Mouse (Mus musculus): ENCODE measurements around the gene Tcea2. TPM values are rescaled to one million over a fixed set of nuclear protein-coding genes. Genes with fewer than 3 reads are reported as not detected.

Tcea2 gene
- polyA plus RNA-seq (2014; fragmentation: Nextera tagmentation; extraction: Ambion mirVana): 20.9 and 26.6 TPM in 2 replicates

GRCm38 (mm10) chr2:181679951-181680715 lies at the start of gene Tcea2:
Tcea2 (plus strand) TSS chr2:181680310.
- Histone ChIP-seq H3K4me1 (ENCODE audit: control insufficient read depth, insufficient read depth, low read length) (peaks cover 6% of the 10 kb centered on the region; the same call in 1 of the 2 replicates), H3K4me2 (ENCODE audit: low read depth) (peak within 1 kb of the TSS; percentile 93), H3K9ac (ENCODE audit: low read length) (peak within 1 kb of the TSS; percentile 86), H3K27me3 (ENCODE audit: control insufficient read depth, insufficient read depth, low read length) (no peaks in the 10 kb centered on the region), H3K36me3 (ENCODE audit: control insufficient read depth, insufficient read depth, low read length) (no peaks in the 10 kb centered on the region), H3K4me3 (ENCODE audit: low read depth, low read length) (peak within 1 kb of the TSS; percentile 60), H3K9me3 (ENCODE audit: control insufficient read depth, low read length) (no peaks in the 10 kb centered on the region), H3K27ac (ENCODE audit: low read depth, low read length) (no peak within 1 kb of the TSS)
- WGBS: 1% methylated on average over 47 of the region's 69 CpGs
- ATAC-seq (ENCODE audit: insufficient read depth, low FRiP score, low TSS enrichment) (peak; percentile 67), DNase-seq (ENCODE audit: low spot score) (peak; percentile 80)

DNA sequence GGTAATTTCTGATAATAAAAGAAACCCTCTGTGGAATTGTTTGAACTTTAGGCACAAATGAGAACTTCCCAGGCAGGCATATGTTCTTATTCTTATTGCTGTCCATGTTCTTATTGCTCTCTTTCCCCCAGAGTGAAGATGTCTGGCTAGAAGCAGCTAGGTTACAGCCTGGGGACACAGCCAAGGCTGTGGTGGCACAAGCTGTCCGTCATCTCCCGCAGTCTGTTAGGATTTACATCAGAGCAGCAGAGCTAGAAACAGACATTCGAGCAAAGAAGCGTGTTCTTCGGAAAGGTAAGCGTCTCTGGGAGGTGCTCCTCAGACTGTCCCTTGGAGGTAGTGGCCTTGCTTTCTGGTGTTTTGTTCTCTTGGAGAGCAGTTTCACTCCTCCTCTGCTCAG lies 47.5 kb upstream of the Tcea2 start:
- H3K36me3 ChIP-seq (ENCODE audit: control insufficient read depth, insufficient read depth, low read length): peaks cover 18% of the 10 kb centered on the region
- H3K4me2 ChIP-seq (ENCODE audit: low read depth): no peak overlapping the region
- no peaks in the 10 kb centered on the region for H3K27me3 ChIP-seq (ENCODE audit: control insufficient read depth, insufficient read depth, low read length)
- H3K4me3 ChIP-seq (ENCODE audit: low read depth, low read length): no peak overlapping the region
- no peaks in the 10 kb centered on the region for H3K4me1 ChIP-seq (ENCODE audit: control insufficient read depth, insufficient read depth, low read length)
- H3K9me3 ChIP-seq (ENCODE audit: control insufficient read depth, low read length): no peaks in the 10 kb centered on the region
- H3K27ac ChIP-seq (ENCODE audit: low read depth, low read length): no peak overlapping the region
- DNase-seq (ENCODE audit: low spot score): no peak
- no peak for ATAC-seq (ENCODE audit: insufficient read depth, low FRiP score, low TSS enrichment)
- H3K9ac ChIP-seq (ENCODE audit: low read length): no peak overlapping the region
- WGBS: 97% methylated on average over 6 of the region's 6 CpGs

DNA sequence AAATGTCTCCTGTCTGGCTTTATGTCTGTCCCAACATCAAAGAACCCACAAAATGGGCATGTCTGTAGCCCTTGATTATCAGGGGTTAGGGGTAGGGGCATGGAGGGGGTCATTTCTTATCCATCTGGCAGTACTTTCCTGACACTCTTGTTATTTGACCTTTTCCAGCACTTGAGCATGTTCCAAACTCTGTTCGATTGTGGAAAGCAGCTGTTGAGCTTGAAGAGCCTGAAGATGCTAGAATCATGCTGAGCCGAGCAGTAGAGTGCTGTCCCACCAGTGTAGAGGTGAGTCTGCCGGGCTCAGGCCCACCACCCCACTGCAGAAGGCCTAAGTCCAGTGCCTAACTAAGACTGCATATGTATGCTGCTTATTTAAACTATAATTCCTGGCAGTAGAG lies 44.2 kb upstream of the Tcea2 start:
- DNase-seq (ENCODE audit: low spot score): no peak
- no peak overlapping the region for H3K4me3 ChIP-seq (ENCODE audit: low read depth, low read length)
- H3K36me3 ChIP-seq (ENCODE audit: control insufficient read depth, insufficient read depth, low read length): peaks cover 18% of the 10 kb centered on the region
- no peaks in the 10 kb centered on the region for H3K9me3 ChIP-seq (ENCODE audit: control insufficient read depth, low read length)
- no peak overlapping the region for H3K9ac ChIP-seq (ENCODE audit: low read length)
- no peak overlapping the region for H3K4me2 ChIP-seq (ENCODE audit: low read depth)
- no peaks in the 10 kb centered on the region for H3K27me3 ChIP-seq (ENCODE audit: control insufficient read depth, insufficient read depth, low read length)
- H3K27ac ChIP-seq (ENCODE audit: low read depth, low read length): no peak overlapping the region
- no peak for ATAC-seq (ENCODE audit: insufficient read depth, low FRiP score, low TSS enrichment)
- no peaks in the 10 kb centered on the region for H3K4me1 ChIP-seq (ENCODE audit: control insufficient read depth, insufficient read depth, low read length)
- WGBS: 93% methylated on average over 3 of the region's 3 CpGs

GRCm38 (mm10) chr2:181644361-181644760 lies 35.7 kb upstream of the Tcea2 start:
- WGBS: 89% methylated on average over 2 of the region's 2 CpGs
- Histone ChIP-seq H3K4me1 (ENCODE audit: control insufficient read depth, insufficient read depth, low read length) (no peaks in the 10 kb centered on the region), H3K27ac (ENCODE audit: low read depth, low read length) (no peak overlapping the region), H3K9me3 (ENCODE audit: control insufficient read depth, low read length) (no peaks in the 10 kb centered on the region), H3K36me3 (ENCODE audit: control insufficient read depth, insufficient read depth, low read length) (peaks cover 3% of the 10 kb centered on the region; the same call in 1 of the 2 replicates), H3K27me3 (ENCODE audit: control insufficient read depth, insufficient read depth, low read length) (no peaks in the 10 kb centered on the region), H3K4me2 (ENCODE audit: low read depth) (no peak overlapping the region), H3K9ac (ENCODE audit: low read length) (no peak overlapping the region), H3K4me3 (ENCODE audit: low read depth, low read length) (no peak overlapping the region)
- DNase-seq (ENCODE audit: low spot score) (peak; percentile 19), ATAC-seq (ENCODE audit: insufficient read depth, low FRiP score, low TSS enrichment) (no peak)

GRCm38 (mm10) chr2:181645666-181646065 lies 34.4 kb upstream of the Tcea2 start:
- Histone ChIP-seq H3K36me3 (ENCODE audit: control insufficient read depth, insufficient read depth, low read length) (peaks cover 8% of the 10 kb centered on the region; the same call in 1 of the 2 replicates), H3K27ac (ENCODE audit: low read depth, low read length) (no peak overlapping the region), H3K9me3 (ENCODE audit: control insufficient read depth, low read length) (no peaks in the 10 kb centered on the region), H3K9ac (ENCODE audit: low read length) (no peak overlapping the region), H3K4me1 (ENCODE audit: control insufficient read depth, insufficient read depth, low read length) (no peaks in the 10 kb centered on the region), H3K4me2 (ENCODE audit: low read depth) (no peak overlapping the region), H3K4me3 (ENCODE audit: low read depth, low read length) (no peak overlapping the region), H3K27me3 (ENCODE audit: control insufficient read depth, insufficient read depth, low read length) (no peaks in the 10 kb centered on the region)
- 97% methylated on average over 3 of the region's 3 CpGs for WGBS
- DNase-seq (ENCODE audit: low spot score) (no peak), ATAC-seq (ENCODE audit: insufficient read depth, low FRiP score, low TSS enrichment) (no peak)

- 86% methylated on average over 6 of the region's 6 CpGs for WGBS
- Histone ChIP-seq H3K27ac (ENCODE audit: low read depth, low read length) (no peak overlapping the region), H3K27me3 (ENCODE audit: control insufficient read depth, insufficient read depth, low read length) (no peaks in the 10 kb centered on the region), H3K9me3 (ENCODE audit: control insufficient read depth, low read length) (no peaks in the 10 kb centered on the region), H3K4me1 (ENCODE audit: control insufficient read depth, insufficient read depth, low read length) (no peaks in the 10 kb centered on the region), H3K36me3 (ENCODE audit: control insufficient read depth, insufficient read depth, low read length) (peaks cover 8% of the 10 kb centered on the region; the same call in 1 of the 2 replicates), H3K9ac (ENCODE audit: low read length) (no peak overlapping the region), H3K4me3 (ENCODE audit: low read depth, low read length) (no peak overlapping the region), H3K4me2 (ENCODE audit: low read depth) (no peak overlapping the region)
- no peak for DNase-seq (ENCODE audit: low spot score)
- no peak for ATAC-seq (ENCODE audit: insufficient read depth, low FRiP score, low TSS enrichment)
These were observed 33.3 kb upstream of the Tcea2 start for GRCm38 (mm10) chr2:181646626-181647472.

GRCm38 (mm10) chr2:181648926-181649325 lies 31.2 kb upstream of the Tcea2 start:
- peaks cover 12% of the 10 kb centered on the region for H3K36me3 ChIP-seq (ENCODE audit: control insufficient read depth, insufficient read depth, low read length)
- H3K9ac ChIP-seq (ENCODE audit: low read length): no peak overlapping the region
- DNase-seq (ENCODE audit: low spot score): no peak
- H3K4me1 ChIP-seq (ENCODE audit: control insufficient read depth, insufficient read depth, low read length): no peaks in the 10 kb centered on the region
- ATAC-seq (ENCODE audit: insufficient read depth, low FRiP score, low TSS enrichment): no peak
- no peak overlapping the region for H3K4me3 ChIP-seq (ENCODE audit: low read depth, low read length)
- no peak overlapping the region for H3K4me2 ChIP-seq (ENCODE audit: low read depth)
- no peaks in the 10 kb centered on the region for H3K27me3 ChIP-seq (ENCODE audit: control insufficient read depth, insufficient read depth, low read length)
- WGBS: 95% methylated on average over 10 of the region's 10 CpGs
- H3K27ac ChIP-seq (ENCODE audit: low read depth, low read length): no peak overlapping the region
- no peaks in the 10 kb centered on the region for H3K9me3 ChIP-seq (ENCODE audit: control insufficient read depth, low read length)

DNA sequence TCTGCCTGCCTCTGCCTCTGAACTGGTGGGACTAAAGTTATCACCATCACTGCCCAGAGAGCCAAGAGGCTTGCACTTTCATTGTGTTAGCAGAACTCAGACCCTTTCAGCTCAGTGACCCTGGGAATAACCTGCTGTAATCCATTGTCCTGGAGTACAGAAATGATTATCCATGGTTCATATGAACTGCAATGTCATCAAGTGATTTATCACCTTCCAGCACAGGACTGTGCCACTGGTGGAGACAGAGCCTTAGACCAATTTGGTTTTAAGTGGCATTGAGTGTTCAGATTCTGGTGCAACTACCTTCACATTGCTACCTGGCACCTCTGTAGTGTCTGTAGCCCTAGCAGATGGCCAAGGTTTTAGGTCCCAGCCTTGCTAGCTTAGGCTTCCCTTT lies 27.0 kb upstream of the Tcea2 start:
- Histone ChIP-seq H3K36me3 (ENCODE audit: control insufficient read depth, insufficient read depth, low read length) (peaks cover 20% of the 10 kb centered on the region), H3K27me3 (ENCODE audit: control insufficient read depth, insufficient read depth, low read length) (no peaks in the 10 kb centered on the region), H3K9me3 (ENCODE audit: control insufficient read depth, low read length) (no peaks in the 10 kb centered on the region), H3K4me1 (ENCODE audit: control insufficient read depth, insufficient read depth, low read length) (no peaks in the 10 kb centered on the region), H3K27ac (ENCODE audit: low read depth, low read length) (no peak overlapping the region), H3K9ac (ENCODE audit: low read length) (no peak overlapping the region), H3K4me3 (ENCODE audit: low read depth, low read length) (no peak overlapping the region), H3K4me2 (ENCODE audit: low read depth) (no peak overlapping the region)
- no peak for DNase-seq (ENCODE audit: low spot score)
- no peak for ATAC-seq (ENCODE audit: insufficient read depth, low FRiP score, low TSS enrichment)
